Mouse (Mus musculus) activated CD4-positive, CD25-positive, alpha-beta regulatory T cell, adult 9 weeks (primary cell): ENCODE data around the gene Galnt5. TPM values are rescaled to one million over a fixed set of nuclear protein-coding genes. Genes with fewer than 3 reads are reported as not detected.

Experiments
- polyA plus RNA-seq: library from polyadenylated mRNA; unstranded; fragments of 100-300 nt; shearing (Covaris generic); gene quantifications from one replicate; pipeline ENCODE4 v1.2.1, GENCODE M21; 2017

Gene Galnt5
- not detected for polyA plus RNA-seq

GRCm38 (mm10) chr2:57997752-57998430 is at the start of gene Galnt5:
Gene Galnt5 (plus strand): TSS chr2:57997884.

DNA sequence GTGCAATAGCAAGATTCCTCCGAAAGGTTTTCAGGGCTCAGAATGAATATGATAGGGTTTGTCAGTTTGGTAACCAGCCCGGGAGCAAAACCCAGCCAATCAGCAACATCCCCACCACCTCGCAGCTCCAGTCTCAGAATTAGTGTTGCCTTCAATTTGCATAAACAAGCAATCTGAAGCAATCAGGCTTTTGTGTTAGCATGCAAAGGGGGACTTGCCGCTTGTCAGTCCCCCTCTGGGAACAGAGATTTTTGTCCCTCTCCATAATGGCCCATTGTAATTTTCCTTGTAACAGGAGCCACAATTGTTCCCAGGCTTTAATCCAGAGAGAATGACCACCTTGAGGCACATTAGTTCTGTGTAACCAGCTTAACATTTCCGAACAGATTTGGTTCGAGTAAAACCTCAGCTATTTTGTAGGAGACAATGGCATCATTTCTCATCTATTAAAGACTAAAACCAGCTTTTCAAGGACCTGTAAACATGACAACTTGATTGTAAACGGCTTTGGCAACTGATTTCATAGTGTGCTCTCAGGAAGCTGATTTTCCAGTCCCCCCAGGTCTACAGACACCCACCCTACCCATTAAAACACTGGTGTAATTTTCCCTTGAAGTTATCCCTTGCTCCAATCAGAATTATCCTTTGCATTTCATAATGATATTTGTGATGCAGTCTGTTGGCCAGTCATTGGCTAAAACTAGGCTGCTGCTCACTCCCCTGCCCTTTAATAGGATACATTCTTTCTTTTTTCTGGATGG is 55.3 kb downstream of the Galnt5 start, which contains the start of gene Ermn:
TSS of gene Ermn (minus strand) at position 44 of the 761 bp plus-strand sequence.

Other genes with a start within 250 kb of the Galnt5 start
- gene Ermn, start 55.0 kb downstream of the Galnt5 start, polyA plus RNA-seq, result 0.51 TPM
- 523 TPM for gene Cytip, start 197.6 kb downstream of the Galnt5 start, polyA plus RNA-seq